Mouse (Mus musculus): ENCODE data around the gene Gm49342. TPM values are rescaled to one million over a fixed set of nuclear protein-coding genes. Genes with fewer than 3 reads are reported as not detected.

Gm49342 gene
- total and polyA plus RNA-seq, 2 experiments from 2014 or later: not detected

GRCm38 (mm10) chr14:50924281-50925064, 19.8 kb upstream of the Gm49342 start, which contains the start of the genes Osgep and Apex1:
Gene Osgep, minus strand, starts transcription at chr14:50924893.
Gene Apex1, plus strand, starts transcription at chr14:50924968.
- peak within 1 kb of the TSS; percentile 81 for H3K4me2 ChIP-seq (ENCODE audit: low read depth, low read length)
- no peaks in the 10 kb centered on the region for H3K27me3 ChIP-seq (ENCODE audit: control insufficient read depth, insufficient read depth, low read length)
- H3K4me1 ChIP-seq (ENCODE audit: control insufficient read depth, insufficient read depth): peaks cover 7% of the 10 kb centered on the region
- peak within 1 kb of the TSS; percentile 71 for H3K4me3 ChIP-seq (ENCODE audit: low read depth, low read length)
- H3K9ac ChIP-seq (replicated peaks; ENCODE audit: low read depth, low read length): peak within 1 kb of the TSS; percentile 80
- DNase-seq (ENCODE audit: low spot score): peak; percentile 94
- ATAC-seq (ENCODE audit: insufficient read depth, low read depth): peak; percentile 96
- H3K36me3 ChIP-seq (replicated peaks; ENCODE audit: control insufficient read depth, insufficient read depth, low read length): peaks cover 43% of the 10 kb centered on the region
- no peaks in the 10 kb centered on the region for H3K9me3 ChIP-seq (replicated peaks; ENCODE audit: control insufficient read depth, low read length)
- TF ChIP-seq CTCF (IDR thresholded peaks at IDR 0.05; ENCODE audit: low read depth) (no peak), EP300 (IDR thresholded peaks at IDR 0.05; ENCODE audit: low read depth) (no peak)
- WGBS: under 1% methylated on average over 57 of the region's 57 CpGs
- H3K27ac ChIP-seq (ENCODE audit: low read depth): peak within 1 kb of the TSS; percentile 93

GRCm38 (mm10) chr14:50925111-50925920, 19.0 kb upstream of the Gm49342 start:
- Histone ChIP-seq H3K9ac (replicated peaks; ENCODE audit: low read depth, low read length) (peak overlapping the region; percentile 80), H3K27me3 (ENCODE audit: control insufficient read depth, insufficient read depth, low read length) (no peaks in the 10 kb centered on the region), H3K4me1 (ENCODE audit: control insufficient read depth, insufficient read depth) (peaks cover 7% of the 10 kb centered on the region), H3K27ac (ENCODE audit: low read depth) (peak overlapping the region; percentile 93), H3K36me3 (replicated peaks; ENCODE audit: control insufficient read depth, insufficient read depth, low read length) (peaks cover 36% of the 10 kb centered on the region), H3K9me3 (replicated peaks; ENCODE audit: control insufficient read depth, low read length) (no peaks in the 10 kb centered on the region), H3K4me2 (ENCODE audit: low read depth, low read length) (peak overlapping the region; percentile 81), H3K4me3 (ENCODE audit: low read depth, low read length) (peak overlapping the region; percentile 71)
- ATAC-seq (ENCODE audit: insufficient read depth, low read depth): peak; percentile 17
- TF ChIP-seq EP300 (IDR thresholded peaks at IDR 0.05; ENCODE audit: low read depth) (no peak), CTCF (IDR thresholded peaks at IDR 0.05; ENCODE audit: low read depth) (no peak)
- no peak for DNase-seq (ENCODE audit: low spot score)
- 1% methylated on average over 38 of the region's 38 CpGs for WGBS

GRCm38 (mm10) chr14:50927366-50927765, 17.0 kb upstream of the Gm49342 start:
- ATAC-seq (ENCODE audit: insufficient read depth, low read depth): no peak
- WGBS: 73% methylated on average over 3 of the region's 3 CpGs
- Histone ChIP-seq H3K4me2 (ENCODE audit: low read depth, low read length) (no peak overlapping the region), H3K4me1 (ENCODE audit: control insufficient read depth, insufficient read depth) (peaks cover 16% of the 10 kb centered on the region), H3K4me3 (ENCODE audit: low read depth, low read length) (no peak overlapping the region), H3K27me3 (ENCODE audit: control insufficient read depth, insufficient read depth, low read length) (no peaks in the 10 kb centered on the region), H3K36me3 (replicated peaks; ENCODE audit: control insufficient read depth, insufficient read depth, low read length) (peaks cover 33% of the 10 kb centered on the region), H3K9ac (replicated peaks; ENCODE audit: low read depth, low read length) (no peak overlapping the region), H3K9me3 (replicated peaks; ENCODE audit: control insufficient read depth, low read length) (no peaks in the 10 kb centered on the region), H3K27ac (ENCODE audit: low read depth) (no peak overlapping the region)
- TF ChIP-seq CTCF (IDR thresholded peaks at IDR 0.05; ENCODE audit: low read depth) (no peak), EP300 (IDR thresholded peaks at IDR 0.05; ENCODE audit: low read depth) (no peak)
- no peak for DNase-seq (ENCODE audit: low spot score)

GRCm38 (mm10) chr14:50929951-50930350, 14.4 kb upstream of the Gm49342 start:
- DNase-seq (ENCODE audit: low spot score) (no peak), ATAC-seq (ENCODE audit: insufficient read depth, low read depth) (no peak)
- no peak for TF ChIP-seq EP300 (IDR thresholded peaks at IDR 0.05; ENCODE audit: low read depth)
- TF ChIP-seq CTCF (IDR thresholded peaks at IDR 0.05; ENCODE audit: low read depth): no peak
- Histone ChIP-seq H3K4me1 (ENCODE audit: control insufficient read depth, insufficient read depth) (peaks cover 16% of the 10 kb centered on the region), H3K4me3 (ENCODE audit: low read depth, low read length) (peak overlapping the region; percentile 81), H3K27me3 (ENCODE audit: control insufficient read depth, insufficient read depth, low read length) (no peaks in the 10 kb centered on the region), H3K9me3 (replicated peaks; ENCODE audit: control insufficient read depth, low read length) (no peaks in the 10 kb centered on the region), H3K36me3 (replicated peaks; ENCODE audit: control insufficient read depth, insufficient read depth, low read length) (peaks cover 33% of the 10 kb centered on the region), H3K4me2 (ENCODE audit: low read depth, low read length) (peak overlapping the region; percentile 72), H3K27ac (ENCODE audit: low read depth) (peak overlapping the region; percentile 86), H3K9ac (replicated peaks; ENCODE audit: low read depth, low read length) (peak overlapping the region; percentile 87)
- WGBS: 7% methylated on average over 10 of the region's 10 CpGs

GRCm38 (mm10) chr14:50930377-50930753, 14.0 kb upstream of the Gm49342 start:
- Histone ChIP-seq H3K36me3 (replicated peaks; ENCODE audit: control insufficient read depth, insufficient read depth, low read length) (peaks cover 33% of the 10 kb centered on the region), H3K27ac (ENCODE audit: low read depth) (peak overlapping the region; percentile 86), H3K9me3 (replicated peaks; ENCODE audit: control insufficient read depth, low read length) (no peaks in the 10 kb centered on the region), H3K27me3 (ENCODE audit: control insufficient read depth, insufficient read depth, low read length) (no peaks in the 10 kb centered on the region), H3K4me2 (ENCODE audit: low read depth, low read length) (peak overlapping the region; percentile 72), H3K4me1 (ENCODE audit: control insufficient read depth, insufficient read depth) (peaks cover 13% of the 10 kb centered on the region), H3K9ac (replicated peaks; ENCODE audit: low read depth, low read length) (peak overlapping the region; percentile 87), H3K4me3 (ENCODE audit: low read depth, low read length) (peak overlapping the region; percentile 81)
- ATAC-seq (ENCODE audit: insufficient read depth, low read depth) (peak; percentile 4; the same call in 1 of the 2 replicates), DNase-seq (ENCODE audit: low spot score) (no peak)
- WGBS: under 1% methylated on average over 26 of the region's 38 CpGs
- TF ChIP-seq CTCF (IDR thresholded peaks at IDR 0.05; ENCODE audit: low read depth): no peak
- TF ChIP-seq EP300 (IDR thresholded peaks at IDR 0.05; ENCODE audit: low read depth): no peak

Data from heart, postnatal 0 days (tissue).